Mouse (Mus musculus): ENCODE results near the gene Slc2a6. TPM values are rescaled to one million over a fixed set of nuclear protein-coding genes. Genes with fewer than 3 reads are reported as not detected.

Slc2a6 gene
- total RNA-seq, 2 experiments from 2014 or later = 23.0 to 40.0 TPM

GRCm38 (mm10) chr2:27037008-27037407 lies 9.2 kb upstream of the Slc2a6 start:
- ATAC-seq (ENCODE audit: poor library complexity, severe bottlenecking) = no peak

GRCm38 (mm10) chr2:27036003-27036402 lies 8.2 kb upstream of the Slc2a6 start:
- ATAC-seq (ENCODE audit: poor library complexity, severe bottlenecking) = no peak

DNA sequence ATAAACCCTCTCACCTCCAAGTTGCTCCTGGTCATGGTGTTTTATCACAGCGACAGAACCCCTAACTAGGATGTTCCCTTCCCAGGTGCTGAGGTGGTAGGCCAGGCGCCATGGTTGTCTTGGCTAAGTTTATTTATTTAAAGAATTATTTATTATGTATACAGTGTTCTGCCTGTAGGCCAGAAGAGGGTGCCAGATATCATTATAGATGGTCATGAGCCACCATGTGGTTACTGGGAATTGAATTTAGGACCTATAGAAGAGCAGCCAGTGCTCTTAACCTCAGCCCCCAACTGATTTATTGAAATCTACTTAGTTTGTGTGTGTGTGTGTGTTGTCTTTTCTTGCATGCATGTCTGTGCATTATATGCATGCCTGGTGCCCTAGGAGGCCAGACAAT lies 4.6 kb upstream of the Slc2a6 start:
- ATAC-seq (ENCODE audit: poor library complexity, severe bottlenecking) = no peak

DNA sequence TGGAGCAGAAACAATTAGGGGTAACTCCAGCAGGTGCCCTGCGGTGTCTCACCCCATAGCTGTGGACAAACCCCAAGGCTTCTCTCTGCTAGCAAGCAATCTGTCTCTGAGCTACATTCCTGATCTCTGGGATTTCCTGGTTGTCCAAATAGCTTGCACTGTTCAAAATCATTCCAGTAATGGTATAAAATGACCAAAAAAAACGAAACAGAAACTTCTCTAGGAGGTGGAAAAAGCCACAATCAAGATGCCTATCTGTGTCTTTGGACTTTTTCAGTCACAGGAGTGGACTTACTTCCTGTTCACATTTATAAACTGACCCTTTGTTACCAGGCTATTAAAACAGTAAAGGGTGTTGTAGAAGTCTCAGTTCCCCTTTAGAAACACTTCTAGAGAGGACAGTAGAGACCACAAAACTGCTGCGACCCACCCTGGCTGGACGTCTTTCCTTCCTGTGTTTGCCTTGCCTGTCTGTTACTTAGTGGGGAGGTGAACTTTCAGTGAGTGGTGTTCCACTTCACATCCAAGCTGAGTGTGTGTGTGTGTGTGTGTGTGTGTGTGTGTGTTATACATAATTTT lies 728 bp upstream of the Slc2a6 start:
- peak; percentile 25 for ATAC-seq (ENCODE audit: poor library complexity, severe bottlenecking)

DNA sequence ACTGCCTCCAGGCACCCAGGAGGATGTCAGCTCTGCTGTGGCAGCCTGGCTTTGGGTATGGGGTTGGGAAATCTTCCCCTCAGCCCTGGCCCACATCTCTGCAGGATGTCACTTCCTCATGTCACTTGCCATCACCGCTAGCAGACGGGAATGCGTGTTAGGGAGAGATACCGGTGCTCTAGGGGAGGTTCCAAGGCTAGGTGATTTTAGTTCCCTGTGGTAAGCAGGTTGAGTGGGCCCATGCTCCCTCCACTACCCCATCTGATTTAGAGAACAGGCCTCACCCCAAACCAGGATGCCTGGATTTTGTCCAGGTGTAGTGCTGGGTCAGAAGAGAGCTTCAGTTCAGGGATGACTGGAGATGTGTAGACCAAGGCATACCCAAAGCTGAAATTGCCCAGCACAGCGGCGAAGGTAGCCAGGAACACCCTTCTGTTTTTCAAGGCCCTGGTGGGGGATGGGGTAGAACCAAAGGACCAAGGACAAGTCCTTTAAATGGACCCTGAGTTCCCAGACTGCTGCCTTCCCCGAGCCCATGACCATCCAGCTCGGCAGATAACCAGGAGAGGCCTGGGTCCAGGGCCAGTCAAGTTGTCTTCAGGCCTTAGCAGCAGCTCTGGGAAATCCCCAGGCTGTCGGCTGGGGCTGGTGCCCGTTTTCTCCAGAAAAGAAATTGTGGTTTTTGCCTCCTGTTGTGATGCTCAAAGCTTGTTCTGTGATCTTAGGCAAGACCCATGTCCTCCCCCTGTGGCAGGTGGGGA lies 761 bp downstream of the Slc2a6 start:
- peak; percentile 46 for ATAC-seq (ENCODE audit: poor library complexity, severe bottlenecking)

DNA sequence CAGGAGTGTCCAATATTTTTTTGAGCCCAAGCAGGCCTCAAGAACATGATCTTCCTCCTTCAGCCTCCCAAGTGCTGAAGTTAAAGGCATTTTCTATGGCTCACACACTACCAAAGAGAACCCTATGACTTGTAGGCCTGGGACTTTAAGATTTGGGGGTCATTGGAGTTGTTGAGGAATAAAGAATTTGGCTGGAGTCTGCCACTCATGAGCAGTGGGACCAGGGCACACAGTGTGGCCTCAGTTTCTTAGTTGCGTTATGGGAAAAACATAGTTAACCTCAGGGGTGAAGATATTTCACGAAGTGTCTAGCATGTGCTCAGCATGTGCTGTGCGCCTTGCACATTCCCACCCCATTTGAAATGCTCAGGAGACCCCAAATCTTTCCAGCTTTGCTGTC lies 1.5 kb downstream of the Slc2a6 start:
- no peak for ATAC-seq (ENCODE audit: poor library complexity, severe bottlenecking)

- ATAC-seq (ENCODE audit: poor library complexity, severe bottlenecking) = peak; percentile 57
These were observed 2.3 kb downstream of the Slc2a6 start for GRCm38 (mm10) chr2:27025545-27025944.

DNA sequence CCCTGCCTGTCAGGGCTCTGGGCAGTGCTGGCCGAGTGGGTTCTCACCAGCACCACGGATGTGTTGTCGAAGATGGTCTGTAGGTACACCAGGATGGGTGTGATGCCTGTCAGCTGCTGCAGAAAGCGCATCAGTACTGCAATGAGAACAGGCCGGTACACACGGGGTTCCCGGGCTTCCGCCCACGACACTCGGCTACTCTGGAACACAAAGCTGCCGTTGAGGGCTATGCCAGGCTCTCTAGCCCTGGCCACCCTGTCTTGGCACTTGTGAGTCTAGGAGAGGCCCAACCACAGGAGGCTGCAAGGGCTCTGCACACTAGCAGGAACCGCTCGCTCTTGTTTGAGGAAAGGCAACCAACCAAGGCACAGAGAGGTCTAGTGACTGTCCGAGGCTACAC lies 3.7 kb downstream of the Slc2a6 start:
- ATAC-seq (ENCODE audit: poor library complexity, severe bottlenecking) = no peak

DNA sequence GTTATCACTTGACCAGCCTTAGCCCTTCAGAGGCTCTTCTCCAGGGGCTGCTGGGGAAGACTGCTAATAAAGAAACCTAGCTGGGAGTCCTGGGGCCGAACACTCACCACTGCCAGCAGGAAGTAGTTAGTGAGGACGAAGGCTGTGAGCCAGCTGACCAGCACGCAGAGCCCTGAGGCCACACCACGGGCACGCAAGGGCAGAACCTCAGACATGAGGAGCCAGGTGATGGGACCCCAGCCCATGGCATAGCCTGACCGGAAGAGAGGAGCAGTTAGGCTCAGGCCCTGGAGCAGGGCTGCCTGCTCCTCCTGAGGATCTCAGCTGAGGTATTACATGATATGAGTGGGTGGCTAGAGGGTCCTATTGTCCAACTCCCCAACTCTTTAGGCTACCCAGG lies 5.2 kb downstream of the Slc2a6 start:
- no peak for ATAC-seq (ENCODE audit: poor library complexity, severe bottlenecking)

DNA sequence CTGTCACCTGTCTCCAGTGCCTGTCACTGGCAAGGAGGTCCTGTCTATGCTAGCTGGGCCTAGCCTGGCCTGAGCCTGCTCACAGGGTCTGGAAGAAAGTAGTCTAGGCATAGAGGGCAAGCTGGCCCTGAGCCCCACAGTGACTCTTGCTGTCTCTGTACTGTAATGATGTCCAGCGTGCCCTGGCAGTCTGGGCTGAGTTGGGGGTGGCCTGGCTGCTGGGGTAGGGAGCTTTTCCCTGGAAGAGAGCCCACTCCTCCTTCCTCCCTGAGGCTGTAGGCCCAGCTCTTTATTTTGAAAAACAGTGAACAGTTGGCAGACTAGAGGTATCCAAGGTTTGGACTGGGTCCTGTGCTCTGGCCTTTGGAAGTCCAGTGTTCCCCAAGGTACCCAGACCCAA lies 6.7 kb downstream of the Slc2a6 start:
- ATAC-seq (ENCODE audit: poor library complexity, severe bottlenecking) = no peak

DNA sequence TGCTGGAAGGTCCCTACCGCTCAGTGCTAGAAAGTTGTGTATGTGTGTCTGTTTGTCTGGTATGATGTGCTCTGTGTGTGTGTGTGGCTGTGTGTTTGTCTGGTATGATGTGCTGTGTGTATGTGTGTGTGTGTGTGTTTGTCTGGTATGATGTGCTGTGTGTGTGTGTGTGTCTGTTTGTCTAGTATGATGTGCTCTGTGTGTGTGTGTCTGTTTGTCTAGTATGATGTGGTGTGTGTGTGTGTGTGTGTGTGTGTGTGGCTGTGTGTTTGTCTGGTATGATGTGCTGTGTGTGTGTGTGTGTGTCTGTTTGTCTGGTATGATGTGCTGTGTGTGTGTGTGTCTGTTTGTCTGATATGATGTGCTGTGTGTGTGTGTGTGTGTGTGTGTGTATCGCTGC lies 8.3 kb downstream of the Slc2a6 start:
- no peak for ATAC-seq (ENCODE audit: poor library complexity, severe bottlenecking)

DNA sequence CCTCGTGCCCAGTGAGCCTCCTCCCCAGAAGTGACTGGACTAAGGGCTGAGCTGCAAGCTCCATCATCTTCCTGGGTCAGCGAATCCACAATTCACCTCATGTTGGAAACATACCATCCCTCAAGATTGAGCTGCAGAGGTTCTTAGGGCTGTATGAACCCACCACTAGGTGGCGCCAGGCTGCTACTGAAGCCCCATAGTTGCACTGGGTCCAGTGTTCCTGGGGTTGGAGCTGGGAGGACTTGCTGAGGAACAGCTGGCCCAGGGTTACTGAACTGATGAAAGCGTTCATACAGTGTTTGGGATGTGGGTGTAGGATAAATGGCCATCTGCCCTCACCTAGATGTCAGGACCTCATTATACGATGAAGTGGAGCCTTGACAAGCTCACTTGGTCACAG lies 10.0 kb downstream of the Slc2a6 start:
- peak; percentile 79 for ATAC-seq (ENCODE audit: poor library complexity, severe bottlenecking)

DNA sequence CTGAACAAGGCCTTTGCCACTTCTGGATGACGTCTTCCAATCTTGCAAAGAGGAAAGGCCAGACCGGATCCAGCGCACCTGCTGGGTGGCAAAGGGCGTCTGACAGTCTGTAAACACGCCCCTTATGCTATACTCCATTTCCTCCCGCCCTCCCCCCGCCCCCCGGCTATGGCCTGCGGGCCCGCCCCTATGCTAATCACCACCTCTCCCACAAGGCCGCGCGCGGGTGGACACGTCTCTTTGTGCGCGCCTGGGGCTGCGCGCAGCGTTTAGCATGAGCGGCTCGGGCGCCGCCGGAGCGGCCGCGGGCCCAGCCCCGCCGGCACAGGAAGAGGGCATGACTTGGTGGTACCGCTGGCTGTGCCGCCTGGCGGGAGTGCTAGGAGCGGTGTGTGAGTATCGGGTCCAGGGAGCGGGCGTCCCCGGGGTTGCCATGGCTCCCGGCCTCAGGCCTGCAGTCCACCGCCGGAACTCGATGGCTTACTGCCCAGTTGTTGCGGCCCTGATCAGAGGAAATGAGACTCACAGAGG lies 18.0 kb downstream of the Slc2a6 start, which contains the start of gene Cacfd1:
Cacfd1 (plus strand) TSS at position 213 of the 531 bp plus-strand sequence.
- ATAC-seq (ENCODE audit: poor library complexity, severe bottlenecking) = peak; percentile 93

DNA sequence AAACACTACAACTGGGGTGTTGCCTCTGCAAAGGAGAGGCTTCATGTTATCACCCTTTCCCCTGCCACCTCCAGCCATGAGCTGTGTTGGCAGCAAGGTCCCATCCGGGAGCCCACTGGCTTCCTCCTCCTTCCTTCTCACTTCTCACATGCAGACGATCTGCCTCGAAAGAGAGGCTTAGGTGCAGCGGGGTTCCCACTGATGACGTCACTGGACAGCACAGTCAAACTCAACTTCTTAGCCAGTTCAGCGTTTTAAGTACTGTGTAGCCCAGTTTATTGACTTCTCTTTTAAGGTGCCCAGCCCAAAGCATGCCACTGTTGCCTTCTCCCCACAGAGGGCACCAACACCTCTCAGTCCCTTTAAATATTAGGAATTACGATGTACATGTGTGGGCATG lies 20.1 kb downstream of the Slc2a6 start:
- ATAC-seq (ENCODE audit: poor library complexity, severe bottlenecking) = no peak

GRCm38 (mm10) chr2:27006255-27006654 lies 21.5 kb downstream of the Slc2a6 start:
- no peak for ATAC-seq (ENCODE audit: poor library complexity, severe bottlenecking)

DNA sequence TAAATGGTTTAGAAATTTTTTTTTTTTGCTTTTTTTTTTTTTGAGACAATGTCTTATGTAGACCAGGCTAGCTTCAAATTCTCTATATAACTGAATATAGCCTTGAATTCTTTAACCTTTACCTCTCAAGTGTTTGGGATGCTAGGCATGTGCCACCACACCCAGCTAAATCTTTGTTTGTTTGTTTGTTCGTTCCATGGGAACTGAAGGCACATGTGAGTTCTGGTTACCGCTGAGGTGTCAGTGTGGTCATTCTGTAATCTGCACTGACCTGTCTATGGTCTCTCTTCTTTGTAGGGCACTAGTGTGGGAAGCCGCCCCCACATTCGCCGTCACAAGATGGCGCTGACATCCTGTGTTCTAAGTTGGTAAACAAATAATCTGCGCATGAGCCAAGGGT lies 29.8 kb downstream of the Slc2a6 start:
- ATAC-seq (ENCODE audit: poor library complexity, severe bottlenecking) = no peak

- no peak for ATAC-seq (ENCODE audit: poor library complexity, severe bottlenecking)
These were observed 30.3 kb downstream of the Slc2a6 start for GRCm38 (mm10) chr2:26997498-26997897.

- ATAC-seq (ENCODE audit: poor library complexity, severe bottlenecking) = no peak
These were observed 33.9 kb downstream of the Slc2a6 start for GRCm38 (mm10) chr2:26993936-26994335.

DNA sequence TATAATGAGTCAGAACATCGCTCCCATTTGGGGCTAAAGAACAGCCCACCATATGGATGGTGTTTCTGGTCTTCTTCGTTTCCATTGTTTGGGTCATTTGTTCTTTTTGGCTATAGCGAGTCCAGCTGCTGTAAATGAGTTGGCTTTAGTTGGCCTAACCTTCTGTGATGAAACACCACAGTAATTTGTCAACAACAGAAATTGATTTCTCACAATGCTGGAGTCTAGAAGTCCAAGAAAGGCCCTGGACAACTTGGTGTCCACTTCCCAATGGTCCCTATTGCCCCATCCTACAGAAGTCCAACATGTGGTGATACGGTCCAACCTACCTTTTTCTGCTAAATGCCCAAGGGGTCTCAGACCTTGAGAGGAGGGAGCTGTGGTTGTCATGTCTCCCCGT lies 43.2 kb downstream of the Slc2a6 start:
- no peak for ATAC-seq (ENCODE audit: poor library complexity, severe bottlenecking)

GRCm38 (mm10) chr2:26984179-26984578 lies 43.6 kb downstream of the Slc2a6 start:
- ATAC-seq (ENCODE audit: poor library complexity, severe bottlenecking) = no peak

- ATAC-seq (ENCODE audit: poor library complexity, severe bottlenecking) = no peak
These were observed 47.4 kb downstream of the Slc2a6 start for GRCm38 (mm10) chr2:26980361-26980760.

DNA sequence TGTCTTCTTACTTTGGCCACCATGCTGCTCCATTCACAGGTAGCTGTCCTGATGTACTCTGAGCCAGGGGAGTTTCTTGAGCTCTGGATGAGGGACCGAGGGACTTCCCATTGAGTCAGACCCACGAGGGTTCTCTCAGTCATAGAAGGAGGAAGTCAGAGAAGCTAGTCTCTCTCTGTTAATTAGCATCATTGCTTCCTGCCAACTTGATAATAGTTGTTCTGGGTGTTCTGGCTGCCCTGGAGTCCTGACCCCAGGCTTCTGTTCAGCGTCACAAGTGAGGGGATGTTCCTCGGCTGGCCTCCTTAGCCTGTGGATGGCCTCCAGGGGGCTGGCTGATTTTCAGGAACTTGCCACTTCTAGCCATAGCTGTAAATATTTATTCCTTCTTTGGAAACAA lies 53.8 kb downstream of the Slc2a6 start:
- ATAC-seq (ENCODE audit: poor library complexity, severe bottlenecking) = peak; percentile 35; the same call in 1 of the 2 replicates
